Mouse (Mus musculus): ENCODE measurements at regions not wholly inside any gene's neighbourhood (a gene's known extent, or its start where the extent isn't known, plus 50 kb on each side); places are given as distances from the start of the nearest gene placed in this dataset.

- DNase-seq: no peak
These were observed 167.4 kb downstream of the B3gnt2 start for GRCm38 (mm10) chr11:22693376-22693775.

- no peak for DNase-seq
These were observed 166.8 kb downstream of the B3gnt2 start for GRCm38 (mm10) chr11:22693984-22694383.

GRCm38 (mm10) chr11:22694829-22695228, 165.9 kb downstream of the B3gnt2 start:
- DNase-seq: no peak

- DNase-seq: no peak
These were observed 165.5 kb downstream of the B3gnt2 start for GRCm38 (mm10) chr11:22695237-22695636.

- no peak for DNase-seq
These were observed 162.5 kb downstream of the B3gnt2 start for GRCm38 (mm10) chr11:22698057-22698941.

- no peak for DNase-seq
These were observed 154.7 kb downstream of the B3gnt2 start for GRCm38 (mm10) chr11:22706082-22706481.

All from embryo, embryonic 11 days (tissue).